Mouse (Mus musculus): ENCODE measurements around the gene Zfp511. TPM values are rescaled to one million over a fixed set of nuclear protein-coding genes. Genes with fewer than 3 reads are reported as not detected.
A peak's percentile ranks its signal among the peaks of the same experiment; 100 is the strongest.

The Zfp511 gene
- polyA plus RNA-seq, 1 experiment from 2014 or later = 40.1 TPM

DNA sequence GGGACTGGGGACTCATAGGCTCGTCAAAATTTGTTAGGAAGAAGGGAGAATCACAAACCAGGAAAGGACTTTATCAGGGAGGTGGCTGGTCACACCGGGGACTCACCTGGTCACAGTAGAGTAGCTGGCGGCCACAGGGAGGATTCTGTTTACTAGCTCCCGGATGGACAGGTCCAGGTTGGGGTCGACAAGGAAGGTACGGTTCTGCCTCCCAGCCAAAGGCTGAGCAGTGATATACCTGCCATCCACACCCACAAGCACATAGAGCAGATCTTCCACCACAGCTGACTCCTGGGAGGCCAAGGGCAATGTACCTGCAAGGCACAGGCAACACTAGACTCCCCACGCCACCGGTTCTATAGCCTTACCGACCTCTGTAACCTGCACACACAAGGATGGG lies 28.4 kb upstream of the Zfp511 start:
- 96% methylated on average over 9 of the region's 9 CpGs for WGBS
- H3K4me2 ChIP-seq = no peak overlapping the region
- H3K4me1 ChIP-seq = no peaks in the 10 kb centered on the region
- peaks cover 45% of the 10 kb centered on the region for H3K36me3 ChIP-seq
- no peak overlapping the region for H3K27ac ChIP-seq
- H3K4me3 ChIP-seq = no peak overlapping the region
- no peaks in the 10 kb centered on the region for H3K27me3 ChIP-seq
- H3K9ac ChIP-seq = no peak overlapping the region
- H3K9me3 ChIP-seq = no peaks in the 10 kb centered on the region
- ATAC-seq (ENCODE audit: borderline replicate concordance, extremely low read depth, low FRiP score, low TSS enrichment) = no peak

DNA sequence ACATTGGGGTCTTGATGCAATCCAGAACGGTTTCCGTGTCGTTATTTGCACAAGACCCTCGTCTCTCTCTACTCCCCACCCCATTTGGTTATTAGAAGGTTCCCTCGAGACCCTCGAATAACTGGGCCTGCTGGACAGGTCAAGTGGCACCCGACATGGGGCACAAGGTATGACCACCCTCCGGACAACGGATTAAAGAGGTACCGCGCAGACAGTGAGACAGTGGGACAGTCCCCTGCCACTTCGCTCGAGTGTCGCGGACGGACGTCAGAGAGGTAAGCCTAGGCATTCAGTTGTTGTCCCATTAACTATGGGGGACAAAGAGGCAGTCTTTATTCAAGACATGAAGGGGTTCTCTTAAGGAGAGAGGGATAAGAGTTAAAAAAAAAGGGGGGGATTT lies 24.9 kb upstream of the Zfp511 start:
- ATAC-seq (ENCODE audit: borderline replicate concordance, extremely low read depth, low FRiP score, low TSS enrichment) = no peak
- no peak overlapping the region for H3K4me2 ChIP-seq
- H3K36me3 ChIP-seq = peaks cover 25% of the 10 kb centered on the region
- H3K9me3 ChIP-seq = no peaks in the 10 kb centered on the region
- no peak overlapping the region for H3K27ac ChIP-seq
- H3K9ac ChIP-seq = no peak overlapping the region
- WGBS = 95% methylated on average over 17 of the region's 17 CpGs
- no peaks in the 10 kb centered on the region for H3K27me3 ChIP-seq
- no peaks in the 10 kb centered on the region for H3K4me1 ChIP-seq
- no peak overlapping the region for H3K4me3 ChIP-seq

GRCm38 (mm10) chr7:140031771-140032170 lies 4.4 kb upstream of the Zfp511 start:
- no peak overlapping the region for H3K27ac ChIP-seq
- H3K4me3 ChIP-seq = no peak overlapping the region
- ATAC-seq (ENCODE audit: borderline replicate concordance, extremely low read depth, low FRiP score, low TSS enrichment) = no peak
- WGBS = 91% methylated on average over 12 of the region's 12 CpGs
- peaks cover 54% of the 10 kb centered on the region for H3K36me3 ChIP-seq
- no peaks in the 10 kb centered on the region for H3K9me3 ChIP-seq
- H3K4me1 ChIP-seq = peaks cover 15% of the 10 kb centered on the region
- H3K4me2 ChIP-seq = no peak overlapping the region
- no peaks in the 10 kb centered on the region for H3K27me3 ChIP-seq
- H3K9ac ChIP-seq = no peak overlapping the region

DNA sequence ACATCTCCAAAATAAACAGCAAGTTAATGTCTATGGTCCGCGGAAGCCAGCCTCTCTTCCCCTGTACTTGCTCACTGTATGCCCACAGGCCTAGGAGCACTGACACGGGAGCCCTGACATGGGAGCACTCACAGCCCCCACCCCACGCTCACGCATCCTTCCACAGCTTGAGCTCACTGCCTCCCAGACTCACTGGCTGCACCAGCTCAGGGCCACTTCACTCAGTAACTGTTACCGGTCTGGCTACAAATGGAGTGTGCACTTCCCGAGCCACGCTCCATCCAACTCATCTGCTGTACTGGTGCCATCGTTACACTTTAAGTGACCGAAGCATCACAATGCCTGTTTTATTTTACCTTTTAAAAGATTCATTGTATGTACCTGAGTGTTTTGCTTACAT lies 3.8 kb upstream of the Zfp511 start:
- Histone ChIP-seq H3K27me3 (no peaks in the 10 kb centered on the region), H3K4me2 (no peak overlapping the region), H3K4me3 (no peak overlapping the region), H3K9ac (no peak overlapping the region), H3K9me3 (no peaks in the 10 kb centered on the region), H3K27ac (no peak overlapping the region), H3K36me3 (peaks cover 54% of the 10 kb centered on the region), H3K4me1 (peaks cover 21% of the 10 kb centered on the region)
- 92% methylated on average over 10 of the region's 10 CpGs for WGBS
- ATAC-seq (ENCODE audit: borderline replicate concordance, extremely low read depth, low FRiP score, low TSS enrichment) = no peak

DNA sequence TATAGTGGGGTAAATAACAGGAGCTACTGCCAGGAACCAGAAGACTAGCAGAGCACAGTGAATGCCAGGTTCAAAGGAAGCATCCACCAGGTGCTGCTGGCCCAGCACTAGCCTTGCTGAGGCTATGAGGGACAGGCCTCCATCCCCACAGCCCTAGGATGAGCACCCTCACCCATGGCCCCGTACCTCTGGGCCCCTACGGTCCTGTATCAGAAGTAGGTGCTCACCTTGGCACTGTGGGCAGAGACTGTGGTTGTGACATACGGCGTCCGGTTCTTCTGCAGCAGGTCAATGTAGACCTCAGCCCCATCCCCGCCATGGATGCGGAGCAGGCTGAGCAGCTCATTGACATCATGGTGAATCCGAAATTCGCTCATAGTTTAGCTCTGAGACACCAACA lies 2.8 kb upstream of the Zfp511 start:
- no peak for ATAC-seq (ENCODE audit: borderline replicate concordance, extremely low read depth, low FRiP score, low TSS enrichment)
- Histone ChIP-seq H3K9me3 (no peaks in the 10 kb centered on the region), H3K27me3 (no peaks in the 10 kb centered on the region), H3K4me2 (no peak overlapping the region), H3K9ac (no peak overlapping the region), H3K36me3 (peaks cover 49% of the 10 kb centered on the region), H3K4me3 (no peak overlapping the region), H3K27ac (no peak overlapping the region), H3K4me1 (peaks cover 23% of the 10 kb centered on the region)
- 92% methylated on average over 9 of the region's 9 CpGs for WGBS

GRCm38 (mm10) chr7:140035456-140035855 lies 735 bp upstream of the Zfp511 start:
- Histone ChIP-seq H3K4me3 (peak overlapping the region; percentile 67), H3K4me2 (peak overlapping the region; percentile 92), H3K9me3 (no peaks in the 10 kb centered on the region), H3K36me3 (peaks cover 42% of the 10 kb centered on the region), H3K27me3 (no peaks in the 10 kb centered on the region), H3K9ac (peak overlapping the region; percentile 70), H3K4me1 (peaks cover 23% of the 10 kb centered on the region), H3K27ac (peak overlapping the region; percentile 93; the same call in 1 of the 2 replicates)
- 15% methylated on average over 7 of the region's 7 CpGs for WGBS
- ATAC-seq (ENCODE audit: borderline replicate concordance, extremely low read depth, low FRiP score, low TSS enrichment) = no peak

DNA sequence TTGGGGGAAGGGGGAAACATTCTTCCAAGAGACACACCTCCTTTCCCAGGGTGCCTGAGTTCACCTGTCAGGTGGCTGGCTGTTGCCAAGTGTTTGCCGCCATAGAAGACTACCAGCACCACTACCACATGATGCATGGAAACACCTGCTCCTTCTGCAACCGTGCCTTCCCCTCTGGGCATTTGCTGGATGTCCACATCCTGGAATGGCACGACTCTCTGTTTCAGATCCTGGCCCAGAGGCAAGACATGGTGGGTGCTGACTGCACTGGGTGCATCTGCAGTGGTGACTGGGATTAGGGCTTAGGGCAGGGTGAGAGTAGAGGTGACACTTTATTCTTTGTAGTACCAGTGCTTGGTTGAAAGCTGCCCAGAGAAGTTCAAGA lies 972 bp downstream of the Zfp511 start:
- no peak for ATAC-seq (ENCODE audit: borderline replicate concordance, extremely low read depth, low FRiP score, low TSS enrichment)
- Histone ChIP-seq H3K27ac (no peak overlapping the region), H3K4me2 (peak overlapping the region; percentile 92), H3K4me1 (peaks cover 23% of the 10 kb centered on the region), H3K9ac (0 out of 2 replicates have a peak overlapping the region, but pooled peaks have one; percentile 70), H3K36me3 (peaks cover 34% of the 10 kb centered on the region), H3K9me3 (no peaks in the 10 kb centered on the region), H3K27me3 (no peaks in the 10 kb centered on the region), H3K4me3 (peak overlapping the region; percentile 67)
- 50% methylated on average over 3 of the region's 3 CpGs for WGBS

GRCm38 (mm10) chr7:140042728-140043127 lies 6.5 kb downstream of the Zfp511 start:
- WGBS = 51% methylated on average over 3 of the region's 3 CpGs
- Histone ChIP-seq H3K9ac (no peak overlapping the region), H3K36me3 (peaks cover 20% of the 10 kb centered on the region), H3K9me3 (no peaks in the 10 kb centered on the region), H3K4me3 (no peak overlapping the region), H3K27me3 (peaks cover 37% of the 10 kb centered on the region), H3K4me2 (no peak overlapping the region), H3K27ac (no peak overlapping the region), H3K4me1 (peaks cover 3% of the 10 kb centered on the region)
- no peak for ATAC-seq (ENCODE audit: borderline replicate concordance, extremely low read depth, low FRiP score, low TSS enrichment)

GRCm38 (mm10) chr7:140045546-140045945 lies 9.4 kb downstream of the Zfp511 start:
- Histone ChIP-seq H3K9ac (no peak overlapping the region), H3K4me1 (peaks cover 24% of the 10 kb centered on the region), H3K36me3 (peaks cover 6% of the 10 kb centered on the region), H3K4me2 (no peak overlapping the region), H3K4me3 (no peak overlapping the region), H3K27ac (no peak overlapping the region), H3K9me3 (no peaks in the 10 kb centered on the region), H3K27me3 (peaks cover 65% of the 10 kb centered on the region)
- WGBS = 65% methylated on average over 4 of the region's 4 CpGs
- ATAC-seq (ENCODE audit: borderline replicate concordance, extremely low read depth, low FRiP score, low TSS enrichment) = no peak

GRCm38 (mm10) chr7:140047811-140048311 lies 11.7 kb downstream of the Zfp511 start:
- H3K9ac ChIP-seq = peak overlapping the region; percentile 14; the same call in 1 of the 2 replicates

GRCm38 (mm10) chr7:140048361-140049114 lies 12.3 kb downstream of the Zfp511 start, which contains the start of gene Msx3:
TSS of gene Msx3 (minus strand) at chr7:140049089.
- peak; percentile 11; the same call in 1 of the 2 replicates for ATAC-seq (ENCODE audit: borderline replicate concordance, extremely low read depth, low FRiP score, low TSS enrichment)
- Histone ChIP-seq H3K27me3 (peaks cover 94% of the 10 kb centered on the region), H3K36me3 (no peaks in the 10 kb centered on the region), H3K4me3 (peak within 1 kb of the TSS; percentile 41), H3K4me2 (peak within 1 kb of the TSS; percentile 82), H3K4me1 (peaks cover 24% of the 10 kb centered on the region), H3K9ac (peak within 1 kb of the TSS; percentile 14; the same call in 1 of the 2 replicates), H3K27ac (no peak within 1 kb of the TSS), H3K9me3 (no peaks in the 10 kb centered on the region)
- WGBS = 1% methylated on average over 56 of the region's 56 CpGs

More at GRCm38 (mm10) chr7:140047811-140048311, 11.7 kb downstream of the Zfp511 start:
- WGBS = 2% methylated on average over 33 of the region's 33 CpGs
- Histone ChIP-seq H3K4me3 (peak overlapping the region; percentile 41), H3K9me3 (no peaks in the 10 kb centered on the region), H3K4me1 (peaks cover 24% of the 10 kb centered on the region), H3K36me3 (no peaks in the 10 kb centered on the region), H3K27ac (no peak overlapping the region), H3K27me3 (peaks cover 88% of the 10 kb centered on the region), H3K4me2 (peak overlapping the region; percentile 82)
- ATAC-seq (ENCODE audit: borderline replicate concordance, extremely low read depth, low FRiP score, low TSS enrichment) = no peak

- no peak overlapping the region for H3K9ac ChIP-seq
- ATAC-seq (ENCODE audit: borderline replicate concordance, extremely low read depth, low FRiP score, low TSS enrichment) = peak; percentile 53; the same call in 1 of the 2 replicates
- H3K4me1 ChIP-seq = peaks cover 24% of the 10 kb centered on the region
Observed at GRCm38 (mm10) chr7:140049115-140049689, 13.0 kb downstream of the Zfp511 start.

More at GRCm38 (mm10) chr7:140049115-140049689, 13.0 kb downstream of the Zfp511 start:
- peak overlapping the region; percentile 82 for H3K4me2 ChIP-seq
- no peaks in the 10 kb centered on the region for H3K9me3 ChIP-seq
- H3K36me3 ChIP-seq = no peaks in the 10 kb centered on the region
- H3K27me3 ChIP-seq = peaks cover 96% of the 10 kb centered on the region
- H3K27ac ChIP-seq = no peak overlapping the region
- peak overlapping the region; percentile 41 for H3K4me3 ChIP-seq
- under 1% methylated on average over 34 of the region's 34 CpGs for WGBS
